ENCODE assay signal across 11 mouse cellular contexts in genomic region chr15:65452258-65453028, GRCm38 (mm10).
A peak's percentile ranks its signal among the peaks of the same experiment; 100 is the strongest.
DNase-seq lines count a peak whose midpoint lies in the region; ATAC-seq lines count a peak whose summit lies in the region.
"Had no signal": no experiment of that assay in that cellular context is flagged by ENCODE, and none has a peak within 500 bp of the region (broad histone marks: within the 10 kb centered on the region; RNA-seq: fewer than 3 reads in every experiment).

No protein-coding gene starts in this region.

- WGBS in forebrain, embryonic 13.5 days, result 73% methylated on average over 4 of the region's 4 CpGs
- 64% methylated on average over 4 of the region's 4 CpGs for WGBS in forebrain, embryonic 15.5 days

- H3K36me3 ChIP-seq in forebrain, embryonic 13.5 days (ENCODE audit: poor library complexity, severe bottlenecking), result no peaks in the 10 kb centered on the region
- H3K36me3 ChIP-seq in forebrain, embryonic 15.5 days, result no peaks in the 10 kb centered on the region
- H3K36me3 ChIP-seq: lung, embryonic 15.5 days; neural tube, embryonic 12.5 days had no signal

- H3K4me1 ChIP-seq in forebrain, embryonic 13.5 days, result 0 out of 2 replicates have a peak, but pooled peaks cover 5% of the 10 kb centered on the region
- no peaks in the 10 kb centered on the region for H3K4me1 ChIP-seq in forebrain, embryonic 15.5 days
- H3K4me1 ChIP-seq: lung, embryonic 15.5 days; neural tube, embryonic 12.5 days had no signal

- no peaks in the 10 kb centered on the region for H3K27me3 ChIP-seq in forebrain, embryonic 13.5 days
- no peaks in the 10 kb centered on the region for H3K27me3 ChIP-seq in forebrain, embryonic 15.5 days
- H3K27me3 ChIP-seq: lung, embryonic 15.5 days; neural tube, embryonic 12.5 days; Patski had no signal

- no peak overlapping the region for H3K27ac ChIP-seq in forebrain, embryonic 13.5 days
- no peak overlapping the region for H3K27ac ChIP-seq in forebrain, embryonic 15.5 days (replicated peaks)
- H3K27ac ChIP-seq: lung, embryonic 15.5 days; neural tube, embryonic 12.5 days had no signal

- peak; percentile 63 for ATAC-seq in forebrain, embryonic 13.5 days
- ATAC-seq in forebrain, embryonic 15.5 days (replicated peaks), result no peak
- ATAC-seq: Patski had no signal

- H3K4me2 ChIP-seq in forebrain, embryonic 13.5 days, result no peak overlapping the region
- no peak overlapping the region for H3K4me2 ChIP-seq in forebrain, embryonic 15.5 days (replicated peaks)
- H3K4me2 ChIP-seq: lung, embryonic 15.5 days; neural tube, embryonic 12.5 days had no signal

- H3K9ac ChIP-seq in forebrain, embryonic 13.5 days, result no peak overlapping the region
- H3K9ac ChIP-seq in forebrain, embryonic 15.5 days (replicated peaks), result no peak overlapping the region
- H3K9ac ChIP-seq: lung, embryonic 15.5 days; neural tube, embryonic 12.5 days had no signal

- H3K4me3 ChIP-seq in forebrain, embryonic 13.5 days, result no peak overlapping the region
- no peak overlapping the region for H3K4me3 ChIP-seq in forebrain, embryonic 15.5 days
- H3K4me3 ChIP-seq: lung, embryonic 15.5 days; neural tube, embryonic 12.5 days had no signal

- peak; percentile 85 for DNase-seq in left cerebral cortex, postnatal 4 days
- DNase-seq in left cerebral cortex, postnatal 36 days (ENCODE audit: low spot score in 2 of 2), result no peak
- DNase-seq in heart, postnatal 10 days, result peak; percentile 51 to 64
- DNase-seq in lung, postnatal 10 days, result peak; percentile 46
- DNase-seq in thymus, postnatal 0 days (ENCODE audit: low spot score), result no peak
- no peak for DNase-seq in thymus, adult 18-20 months

- intact Hi-C loops in left cerebral cortex, postnatal 4 days (cut with DNase I), result no loop called here
- intact Hi-C loops in left cerebral cortex, postnatal 36 days (cut with DNase I), result no loop called here
- intact Hi-C loops in heart, postnatal 10 days (cut with DNase I), result no loop called here

- no peaks in the 10 kb centered on the region for H3K9me3 ChIP-seq in forebrain, embryonic 13.5 days (replicated peaks)
- H3K9me3 ChIP-seq in forebrain, embryonic 15.5 days, result no peaks in the 10 kb centered on the region
- H3K9me3 ChIP-seq: lung, embryonic 15.5 days; neural tube, embryonic 12.5 days had no signal

Comparison
In these comparisons a context has a peak if more than half of its experiments do, and no peak if none do; other contexts are left out.
1. DNase-seq: peak in left cerebral cortex, postnatal 4 days (single experiment), heart, postnatal 10 days (2 of 2) and lung, postnatal 10 days (single experiment); none in left cerebral cortex, postnatal 36 days (0 of 2), thymus, postnatal 0 days (single experiment) and thymus, adult 18-20 months (0 of 2).